Mouse (Mus musculus) MEL (cell line): ENCODE results near the gene Iqsec1. TPM values are rescaled to one million over a fixed set of nuclear protein-coding genes. Genes with fewer than 3 reads are reported as not detected.

Source experiments
- DNase-seq: peaks from one replicate; pipeline ENCODE4 v3.0.0; 2011; ENCODE audit warnings: low read depth, low spot score
- H3K27ac ChIP-seq: 2 replicates; pipeline ENCODE4 v1.5.1; 2012; ENCODE audit warnings: low read depth, mild to moderate bottlenecking, control low read depth, low read length, moderate library complexity; ENCODE audit not compliant: control insufficient read depth
- H3K27me3 ChIP-seq, 2 experiments: fragments of 150-350 bp in 1 of 2; sonication (generic) in 1 of 2; 2 replicates each; pipeline ENCODE4 v1.6.1; 2012; ENCODE audit warnings: low read length in 2 of 2, mild to moderate bottlenecking in 2 of 2, improper control_type of control experiment in 1 of 2, moderate library complexity in 1 of 2; ENCODE audit not compliant: insufficient read depth in 2 of 2, control insufficient read depth in 1 of 2
- H3K36me3 ChIP-seq, 2 experiments: 2 replicates each; pipeline ENCODE4 v1.6.1; 2012 to 2014; ENCODE audit warnings: low read length in 2 of 2, improper control_type of control experiment in 1 of 2, inconsistent platforms in 1 of 2, mild to moderate bottlenecking in 1 of 2; ENCODE audit not compliant: insufficient read depth in 2 of 2, control insufficient read depth in 1 of 2
- H3K4me1 ChIP-seq, 2 experiments: fragments of 150-350 bp in 1 of 2; sonication (generic) in 1 of 2; 2 replicates each; pipeline ENCODE4 v1.6.1; 2012; ENCODE audit warnings: low read length in 2 of 2, improper control_type of control experiment in 1 of 2, mild to moderate bottlenecking in 1 of 2; ENCODE audit not compliant: insufficient read depth in 2 of 2, control insufficient read depth in 1 of 2
- H3K4me3 ChIP-seq, 2 experiments: fragments of 150-350 bp in 1 of 2; sonication (generic) in 1 of 2; 2 replicates each; pipeline ENCODE4 v1.5.1; 2012; ENCODE audit warnings: low read depth in 2 of 2, low read length in 2 of 2, mild to moderate bottlenecking in 2 of 2, moderate library complexity in 2 of 2, control low read depth in 1 of 2, improper control_type of control experiment in 1 of 2; ENCODE audit not compliant: control insufficient read depth in 1 of 2, insufficient read depth in 1 of 2
- H3K79me2 ChIP-seq: 2 replicates; pipeline ENCODE4 v1.6.1; 2012; ENCODE audit warnings: mild to moderate bottlenecking, low read length, moderate library complexity; ENCODE audit not compliant: control insufficient read depth, poor library complexity, insufficient read depth
- H3K9ac ChIP-seq: 2 replicates; pipeline ENCODE4 v1.6.1; 2012; ENCODE audit warnings: low read depth, mild to moderate bottlenecking, control low read depth, low read length, moderate library complexity; ENCODE audit not compliant: control insufficient read depth, poor library complexity, severe bottlenecking
- H3K9me3 ChIP-seq: fragments of 150-350 bp; sonication (generic); replicated peaks from 2 replicates; pipeline ENCODE4 v1.6.1; 2012; ENCODE audit warnings: mild to moderate bottlenecking, low read length, improper control_type of control experiment, moderate library complexity; ENCODE audit not compliant: insufficient read depth
- CTCF ChIP-seq, 3 experiments: IDR thresholded peaks in 2 of 3; conservative IDR thresholded peaks in 1 of 3; 2 replicates each; pipeline ENCODE4 v1.5.1; 2011 to 2012; ENCODE audit warnings: low read length in 3 of 3, low read depth in 2 of 3, mild to moderate bottlenecking in 2 of 3, improper control_type of control experiment in 1 of 3, inconsistent platforms in 1 of 3, mixed read lengths in 1 of 3, moderate library complexity in 1 of 3; ENCODE audit not compliant: control insufficient read depth in 1 of 3, insufficient read depth in 1 of 3, poor library complexity in 1 of 3, severe bottlenecking in 1 of 3
- E2F4 ChIP-seq: IDR thresholded peaks from 2 replicates; pipeline ENCODE4 v1.6.1; 2011; ENCODE audit warnings: low read depth, low read length, improper control_type of control experiment, borderline replicate concordance
- EP300 ChIP-seq, 2 experiments: IDR thresholded peaks; 2 replicates each; pipeline ENCODE4 v1.6.1; 2011; ENCODE audit warnings: improper control_type of control experiment in 2 of 2, low read length in 2 of 2, low read depth in 1 of 2, mild to moderate bottlenecking in 1 of 2
- JUND ChIP-seq: IDR thresholded peaks from 2 replicates; pipeline ENCODE4 v1.6.1; 2011; ENCODE audit warnings: low read depth, mild to moderate bottlenecking, improper control_type of control experiment, low read length
- MAZ ChIP-seq: IDR thresholded peaks from 2 replicates; pipeline ENCODE4 v1.6.1; 2012; ENCODE audit warnings: low read depth, mild to moderate bottlenecking, inconsistent platforms, low read length, improper control_type of control experiment
- MXI1 ChIP-seq: IDR thresholded peaks from 2 replicates; pipeline ENCODE4 v1.6.1; 2011; ENCODE audit warnings: mild to moderate bottlenecking, low read depth, low read length, improper control_type of control experiment
- MYB ChIP-seq: IDR thresholded peaks from 2 replicates; pipeline ENCODE4 v1.6.1; 2011; ENCODE audit warnings: mild to moderate bottlenecking, low read depth, low read length, improper control_type of control experiment
- NRF1 ChIP-seq: IDR thresholded peaks from 2 replicates; pipeline ENCODE4 v1.6.1; 2014; ENCODE audit warnings: low read depth, mild to moderate bottlenecking, inconsistent platforms, low read length, improper control_type of control experiment, moderate library complexity; ENCODE audit not compliant: poor library complexity, insufficient read depth, severe bottlenecking
- POLR2AphosphoS2 ChIP-seq: IDR thresholded peaks from 2 replicates; pipeline ENCODE4 v1.6.1; 2011; ENCODE audit warnings: low read length, improper control_type of control experiment
- RAD21 ChIP-seq: IDR thresholded peaks from 2 replicates; pipeline ENCODE4 v1.6.1; 2011; ENCODE audit warnings: mild to moderate bottlenecking, low read depth, low read length, improper control_type of control experiment
- SIN3A ChIP-seq: IDR thresholded peaks from 2 replicates; pipeline ENCODE4 v1.6.1; 2012; ENCODE audit warnings: low read length, improper control_type of control experiment, inconsistent platforms
- SMC3 ChIP-seq: IDR thresholded peaks from 2 replicates; pipeline ENCODE4 v1.6.1; 2011; ENCODE audit warnings: low read depth, low read length, improper control_type of control experiment
- TBP ChIP-seq: IDR thresholded peaks from 2 replicates; pipeline ENCODE4 v1.8.0; 2011; ENCODE audit warnings: low read depth, low read length, improper control_type of control experiment
- UBTF ChIP-seq: IDR thresholded peaks from 2 replicates; pipeline ENCODE4 v1.6.1; 2012; ENCODE audit warnings: low read depth, mild to moderate bottlenecking, inconsistent platforms, low read length, improper control_type of control experiment, moderate library complexity, borderline replicate concordance; ENCODE audit not compliant: insufficient read depth
- USF2 ChIP-seq, 2 experiments: IDR thresholded peaks; 2 replicates each; pipeline ENCODE4 v1.6.1; 2011 to 2012; ENCODE audit warnings: improper control_type of control experiment in 2 of 2, low read length in 2 of 2, borderline replicate concordance in 1 of 2, inconsistent platforms in 1 of 2, low read depth in 1 of 2, mild to moderate bottlenecking in 1 of 2; ENCODE audit not compliant: insufficient read depth in 1 of 2
- ZC3H11A ChIP-seq: IDR thresholded peaks from 2 replicates; pipeline ENCODE4 v1.6.1; 2012; ENCODE audit warnings: low read depth, mild to moderate bottlenecking, inconsistent platforms, low read length, improper control_type of control experiment
- ZKSCAN1 ChIP-seq: IDR thresholded peaks from 2 replicates; pipeline ENCODE4 v1.6.1; 2012; ENCODE audit warnings: low read depth, mild to moderate bottlenecking, inconsistent platforms, low read length, improper control_type of control experiment, moderate library complexity
- ZMIZ1 ChIP-seq: IDR thresholded peaks from 2 replicates; pipeline ENCODE4 v1.6.1; 2012; ENCODE audit warnings: low read depth, mild to moderate bottlenecking, inconsistent platforms, low read length, improper control_type of control experiment, moderate library complexity
- polyA plus RNA-seq, 2 experiments: library from polyadenylated mRNA; stranded (reverse) in 1 of 2; unstranded in 1 of 2; fragments of >175 nt in 1 of 2; fragments of >200 nt in 1 of 2; gene quantifications; 2 replicates each; pipeline versions ENCODE4 v1.2.1 to v1.2.4; 2012; ENCODE audit warnings: low replicate concordance in 2 of 2, low read depth in 1 of 2; ENCODE audit not compliant: insufficient read length in 2 of 2, insufficient read depth in 1 of 2, missing spikeins in 1 of 2
- total RNA-seq: library from RNA; depleted of rRNA; stranded (reverse); fragments of 300-350 nt; gene quantifications from 2 replicates; pipeline ENCODE4 v1.2.3, GENCODE M21; 2012

Iqsec1 gene
- total and polyA plus RNA-seq, 3 experiments = 14.8 to 73.4 (median 30.8) TPM

- peaks cover 11% of the 10 kb centered on the region in 2 experiments for H3K4me1 ChIP-seq
- no peak for DNase-seq
- no peaks in the 10 kb centered on the region for H3K9me3 ChIP-seq
- TF ChIP-seq MAZ = no peak
- no peak for TF ChIP-seq SMC3
- no peak for TF ChIP-seq POLR2AphosphoS2
- H3K9ac ChIP-seq = no peak overlapping the region
- H3K27ac ChIP-seq = no peak overlapping the region
- H3K36me3 ChIP-seq = peaks cover 0 to 13% of the 10 kb centered on the region in 2 experiments; a peak in 2 of 4 replicates
- H3K79me2 ChIP-seq = no peaks in the 10 kb centered on the region
- no peaks in the 10 kb centered on the region for H3K27me3 ChIP-seq
- no peak overlapping the region for H3K4me3 ChIP-seq
These were observed 246.0 kb downstream of the Iqsec1 start for GRCm38 (mm10) chr6:90742453-90742852.

DNA sequence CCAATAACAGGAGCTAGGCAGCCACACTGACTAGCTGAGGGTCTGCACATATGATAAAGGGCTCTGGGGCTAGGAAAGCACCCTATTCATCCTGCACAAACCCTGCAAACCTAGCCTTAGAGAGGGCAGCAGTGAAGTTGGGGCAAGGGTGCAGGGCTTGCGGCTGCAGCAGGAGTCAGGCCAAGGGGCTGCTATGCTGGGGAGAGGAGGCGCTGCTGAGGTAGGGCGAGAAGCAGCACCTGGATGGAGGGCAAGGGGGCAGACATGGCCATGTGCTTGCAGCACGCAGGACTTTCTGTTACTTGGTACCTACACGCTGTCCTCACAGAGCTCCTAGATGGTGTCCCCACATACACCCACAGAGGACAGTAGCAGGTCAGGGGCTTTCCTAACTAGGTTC is 246.8 kb downstream of the Iqsec1 start:
- Histone ChIP-seq H3K79me2 (no peaks in the 10 kb centered on the region), H3K4me1 (peaks cover 11% of the 10 kb centered on the region in 2 experiments), H3K27me3 (no peaks in the 10 kb centered on the region), H3K9ac (no peak overlapping the region), H3K27ac (no peak overlapping the region), H3K36me3 (peaks cover 0 to 13% of the 10 kb centered on the region in 2 experiments; a peak in 2 of 4 replicates), H3K4me3 (no peak overlapping the region), H3K9me3 (no peaks in the 10 kb centered on the region)
- no peak for DNase-seq
- TF ChIP-seq SIN3A (no peak), ZC3H11A (no peak), ZKSCAN1 (no peak), TBP (no peak), UBTF (no peak), CTCF (IDR thresholded peaks at IDR 0.05 in 2 of 3, conservative IDR thresholded peaks at IDR 0.05 in 1 of 3; ENCODE audit: control insufficient read depth in 1 of 3, insufficient read depth in 1 of 3, low read depth in 2 of 3, low read length in 3 of 3, poor library complexity in 1 of 3, severe bottlenecking in 1 of 3) (no peak), USF2 (IDR thresholded peaks at IDR 0.05; ENCODE audit: borderline replicate concordance in 1 of 2, insufficient read depth in 1 of 2, low read depth in 1 of 2, low read length in 2 of 2) (no peak), E2F4 (no peak), EP300 (IDR thresholded peaks at IDR 0.05; ENCODE audit: low read depth in 1 of 2, low read length in 2 of 2) (no peak), ZMIZ1 (no peak)

DNA sequence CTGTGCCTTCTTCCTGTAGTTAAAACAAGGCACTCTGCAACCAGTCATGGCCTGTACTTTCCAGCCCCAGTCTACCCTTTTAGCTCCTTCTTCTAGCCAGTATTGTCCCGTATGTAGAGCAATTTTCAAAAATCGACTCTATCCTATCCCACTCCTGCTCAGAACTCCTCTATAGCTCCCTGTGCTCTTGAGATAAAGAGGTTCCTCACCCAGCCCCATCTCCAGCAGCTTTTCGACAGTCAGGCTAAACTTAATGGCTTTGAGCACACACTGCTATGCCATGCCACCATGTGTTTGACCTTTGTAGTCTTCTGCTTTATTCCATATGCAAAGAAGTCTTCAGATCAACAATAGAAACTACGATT is 247.4 kb downstream of the Iqsec1 start:
- Histone ChIP-seq H3K36me3 (peaks cover 0 to 13% of the 10 kb centered on the region in 2 experiments; a peak in 2 of 4 replicates), H3K9ac (no peak overlapping the region), H3K79me2 (no peaks in the 10 kb centered on the region), H3K4me3 (no peak overlapping the region), H3K27ac (no peak overlapping the region)
- no peak for DNase-seq
- no peak for TF ChIP-seq NRF1
- TF ChIP-seq POLR2AphosphoS2 = no peak
- TF ChIP-seq JUND = no peak
- no peak for TF ChIP-seq ZKSCAN1
- no peak for TF ChIP-seq MYB
- no peak for TF ChIP-seq E2F4
- TF ChIP-seq RAD21 = no peak
- TF ChIP-seq MXI1 = no peak
- TF ChIP-seq, all 39 proteins: peak for 0
- no peaks in the 10 kb centered on the region for H3K27me3 ChIP-seq
- no peaks in the 10 kb centered on the region for H3K9me3 ChIP-seq
- peaks cover 11% of the 10 kb centered on the region in 2 experiments for H3K4me1 ChIP-seq
